Mouse (Mus musculus): ENCODE results near the gene Ap1g1. TPM values are rescaled to one million over a fixed set of nuclear protein-coding genes. Genes with fewer than 3 reads are reported as not detected.

Gene Ap1g1
- polyA plus RNA-seq (2015; fragmentation: Nextera tagmentation; extraction: Ambion mirVana), result 27.1 and 28.2 TPM in 2 replicates

DNA sequence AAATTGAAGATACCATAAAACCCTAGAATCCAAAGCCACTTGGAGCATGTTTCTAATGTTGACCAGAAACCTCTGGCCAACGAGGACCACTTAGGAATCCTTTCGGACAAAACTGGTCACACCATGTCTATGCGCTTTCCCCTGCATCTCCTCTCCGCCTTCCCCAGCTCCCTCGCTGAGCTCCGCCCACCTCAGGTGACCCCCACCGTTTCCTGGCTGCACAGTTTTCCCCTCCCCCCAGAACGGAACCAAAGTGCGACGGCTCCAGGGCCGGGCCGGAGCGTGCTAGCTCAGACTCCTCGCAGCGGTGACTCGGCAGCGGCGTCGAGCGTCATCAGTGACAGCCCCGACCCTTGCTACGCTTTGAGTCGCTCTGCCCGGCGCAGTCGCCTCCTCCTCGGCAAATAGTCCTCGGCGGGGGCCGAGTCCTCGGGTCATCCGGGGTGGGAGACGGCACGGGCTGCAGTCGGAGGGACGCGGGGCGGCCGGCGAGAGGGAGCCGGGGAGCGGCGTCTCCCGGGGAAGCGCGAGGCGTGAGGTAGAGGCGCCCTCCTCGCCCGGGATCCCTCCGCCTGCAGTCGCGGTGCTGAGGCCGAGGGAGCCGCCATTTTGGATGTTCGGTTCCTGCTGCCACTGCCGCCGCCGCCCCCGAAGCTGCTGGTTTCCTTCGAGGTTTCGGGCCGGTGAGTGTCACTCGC lies at the start of gene Ap1g1:
Ap1g1 (plus strand) TSS at position 275 of the 698 bp plus-strand sequence.
- no peaks in the 10 kb centered on the region for H3K9me3 ChIP-seq (ENCODE audit: control insufficient read depth)
- peak within 1 kb of the TSS; percentile 99 for H3K27ac ChIP-seq (ENCODE audit: low read depth, low read length)
- ATAC-seq, result peak; percentile 99
- no peak for TF ChIP-seq CTCF (IDR thresholded peaks at IDR 0.05; ENCODE audit: low read depth)
- H3K36me3 ChIP-seq (ENCODE audit: control insufficient read depth, insufficient read depth), result no peaks in the 10 kb centered on the region
- peak within 1 kb of the TSS; percentile 93 for H3K9ac ChIP-seq (ENCODE audit: low read depth, low read length)
- under 1% methylated on average over 54 of the region's 64 CpGs for WGBS
- no peaks in the 10 kb centered on the region for H3K4me1 ChIP-seq (replicated peaks; ENCODE audit: control insufficient read depth, insufficient read depth, low read length)
- peak within 1 kb of the TSS; percentile 70 for H3K4me2 ChIP-seq (replicated peaks; ENCODE audit: low read depth)
- H3K4me3 ChIP-seq (ENCODE audit: low read depth, low read length), result peak within 1 kb of the TSS; percentile 99
- no peaks in the 10 kb centered on the region for H3K27me3 ChIP-seq (replicated peaks; ENCODE audit: control insufficient read depth, insufficient read depth, low read length)

DNA sequence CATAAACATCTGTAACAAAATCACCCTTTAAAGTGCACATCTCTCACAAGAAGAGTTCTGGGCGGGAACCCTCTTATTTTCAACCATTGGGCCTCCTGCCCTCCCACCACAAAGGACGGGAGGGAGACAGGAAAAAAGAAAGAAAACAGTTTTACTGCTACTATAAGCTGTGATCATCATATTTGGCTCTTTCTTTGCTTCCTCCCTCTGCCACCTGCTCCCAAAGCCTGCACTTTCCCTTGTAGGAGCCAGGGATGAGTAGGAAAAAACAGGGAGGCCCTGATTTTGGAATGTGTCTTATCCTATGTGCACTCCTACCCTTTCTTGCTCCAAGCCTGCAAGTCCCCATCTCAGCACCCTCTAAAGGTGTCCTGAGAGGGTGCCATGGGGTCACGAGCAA lies 47.3 kb upstream of the Ap1g1 start:
- ATAC-seq, result no peak
- H3K4me2 ChIP-seq (replicated peaks; ENCODE audit: low read depth), result no peak overlapping the region
- TF ChIP-seq CTCF (IDR thresholded peaks at IDR 0.05; ENCODE audit: low read depth), result no peak
- no peak overlapping the region for H3K27ac ChIP-seq (ENCODE audit: low read depth, low read length)
- no peak overlapping the region for H3K9ac ChIP-seq (ENCODE audit: low read depth, low read length)
- no peaks in the 10 kb centered on the region for H3K27me3 ChIP-seq (replicated peaks; ENCODE audit: control insufficient read depth, insufficient read depth, low read length)
- peaks cover under 1% of the 10 kb centered on the region; the same call in 1 of the 2 replicates for H3K4me1 ChIP-seq (replicated peaks; ENCODE audit: control insufficient read depth, insufficient read depth, low read length)
- no peaks in the 10 kb centered on the region for H3K9me3 ChIP-seq (ENCODE audit: control insufficient read depth)
- no peak overlapping the region for H3K4me3 ChIP-seq (ENCODE audit: low read depth, low read length)
- WGBS, result 88% methylated on average over 3 of the region's 3 CpGs
- peaks cover 27% of the 10 kb centered on the region for H3K36me3 ChIP-seq (ENCODE audit: control insufficient read depth, insufficient read depth)

DNA sequence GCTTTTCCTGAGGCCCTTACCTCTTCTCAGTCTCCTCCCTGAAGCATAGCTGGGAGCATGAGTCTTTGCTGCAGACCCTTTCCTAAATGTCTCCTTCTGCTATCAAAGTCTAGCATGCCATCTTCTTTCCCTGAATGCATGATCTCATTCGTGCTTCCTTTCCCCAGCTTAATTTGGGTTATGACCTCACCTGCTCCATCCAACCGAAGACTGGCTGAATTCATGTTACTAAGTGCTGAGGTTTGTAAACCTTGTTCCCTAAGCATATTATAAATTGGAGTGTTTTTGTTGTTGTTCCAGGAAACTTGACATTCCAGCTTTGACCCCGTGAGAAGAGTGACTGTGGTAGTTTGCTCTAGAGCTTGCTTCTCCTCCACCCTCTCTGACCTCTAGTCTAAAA lies 44.3 kb upstream of the Ap1g1 start:
- Histone ChIP-seq H3K9ac (ENCODE audit: low read depth, low read length) (no peak overlapping the region), H3K36me3 (ENCODE audit: control insufficient read depth, insufficient read depth) (peaks cover 27% of the 10 kb centered on the region), H3K27ac (ENCODE audit: low read depth, low read length) (no peak overlapping the region), H3K9me3 (ENCODE audit: control insufficient read depth) (no peaks in the 10 kb centered on the region), H3K4me1 (replicated peaks; ENCODE audit: control insufficient read depth, insufficient read depth, low read length) (peaks cover 7% of the 10 kb centered on the region; the same call in 1 of the 2 replicates), H3K4me3 (ENCODE audit: low read depth, low read length) (no peak overlapping the region), H3K27me3 (replicated peaks; ENCODE audit: control insufficient read depth, insufficient read depth, low read length) (no peaks in the 10 kb centered on the region), H3K4me2 (replicated peaks; ENCODE audit: low read depth) (no peak overlapping the region)
- TF ChIP-seq CTCF (IDR thresholded peaks at IDR 0.05; ENCODE audit: low read depth), result no peak
- 90% methylated on average over 3 of the region's 3 CpGs for WGBS
- no peak for ATAC-seq

- Histone ChIP-seq H3K4me2 (replicated peaks; ENCODE audit: low read depth) (peak overlapping the region; percentile 85), H3K4me1 (replicated peaks; ENCODE audit: control insufficient read depth, insufficient read depth, low read length) (peaks cover 7% of the 10 kb centered on the region; the same call in 1 of the 2 replicates), H3K36me3 (ENCODE audit: control insufficient read depth, insufficient read depth) (peaks cover 24% of the 10 kb centered on the region), H3K9ac (ENCODE audit: low read depth, low read length) (peak overlapping the region; percentile 98), H3K4me3 (ENCODE audit: low read depth, low read length) (peak overlapping the region; percentile 96), H3K9me3 (ENCODE audit: control insufficient read depth) (no peaks in the 10 kb centered on the region), H3K27ac (ENCODE audit: low read depth, low read length) (no peak overlapping the region), H3K27me3 (replicated peaks; ENCODE audit: control insufficient read depth, insufficient read depth, low read length) (no peaks in the 10 kb centered on the region)
- WGBS, result 3% methylated on average over 8 of the region's 8 CpGs
- ATAC-seq, result no peak
- TF ChIP-seq CTCF (IDR thresholded peaks at IDR 0.05; ENCODE audit: low read depth), result no peak
Observed at GRCm38 (mm10) chr8:109736819-109737218, 41.5 kb upstream of the Ap1g1 start.

- Histone ChIP-seq H3K4me1 (replicated peaks; ENCODE audit: control insufficient read depth, insufficient read depth, low read length) (peaks cover 7% of the 10 kb centered on the region; the same call in 1 of the 2 replicates), H3K27me3 (replicated peaks; ENCODE audit: control insufficient read depth, insufficient read depth, low read length) (no peaks in the 10 kb centered on the region), H3K9ac (ENCODE audit: low read depth, low read length) (peak within 1 kb of the TSS; percentile 98), H3K36me3 (ENCODE audit: control insufficient read depth, insufficient read depth) (peaks cover 19% of the 10 kb centered on the region), H3K4me3 (ENCODE audit: low read depth, low read length) (peak within 1 kb of the TSS; percentile 96), H3K4me2 (replicated peaks; ENCODE audit: low read depth) (peak within 1 kb of the TSS; percentile 85), H3K9me3 (ENCODE audit: control insufficient read depth) (no peaks in the 10 kb centered on the region), H3K27ac (ENCODE audit: low read depth, low read length) (peak within 1 kb of the TSS; percentile 54)
- TF ChIP-seq CTCF (IDR thresholded peaks at IDR 0.05; ENCODE audit: low read depth), result peak; percentile 79
- ATAC-seq, result peak; percentile 91
- WGBS, result under 1% methylated on average over 59 of the region's 59 CpGs
Observed at GRCm38 (mm10) chr8:109737237-109738048, 40.9 kb upstream of the Ap1g1 start, which contains the start of gene Atxn1l. Gene Atxn1l (minus strand): TSS chr8:109737739.

GRCm38 (mm10) chr8:109738049-109738380 lies 40.3 kb upstream of the Ap1g1 start:
- no peak for TF ChIP-seq CTCF (IDR thresholded peaks at IDR 0.05; ENCODE audit: low read depth)
- peak overlapping the region; percentile 85 for H3K4me2 ChIP-seq (replicated peaks; ENCODE audit: low read depth)
- H3K36me3 ChIP-seq (ENCODE audit: control insufficient read depth, insufficient read depth), result peaks cover 13% of the 10 kb centered on the region
- H3K27me3 ChIP-seq (replicated peaks; ENCODE audit: control insufficient read depth, insufficient read depth, low read length), result no peaks in the 10 kb centered on the region
- no peaks in the 10 kb centered on the region for H3K9me3 ChIP-seq (ENCODE audit: control insufficient read depth)
- no peak; the same call in 1 of the 2 replicates for ATAC-seq
- peak overlapping the region; percentile 96 for H3K4me3 ChIP-seq (ENCODE audit: low read depth, low read length)
- no peak overlapping the region for H3K9ac ChIP-seq (ENCODE audit: low read depth, low read length)
- 94% methylated on average over 1 of the region's 1 CpGs for WGBS
- H3K27ac ChIP-seq (ENCODE audit: low read depth, low read length), result no peak overlapping the region
- H3K4me1 ChIP-seq (replicated peaks; ENCODE audit: control insufficient read depth, insufficient read depth, low read length), result peaks cover 7% of the 10 kb centered on the region; the same call in 1 of the 2 replicates
